Mouse (Mus musculus) embryonic facial prominence, embryonic 12.5 days (tissue): Measurements from ENCODE around the gene Kctd4. TPM values are rescaled to one million over a fixed set of nuclear protein-coding genes. Genes with fewer than 3 reads are reported as not detected.

Experiments used
- ATAC-seq: fragments of 200-750 bp; cut with Nextera tagmentation; 2 replicates; pipeline ENCODE4 v1.8.0; 2017; ENCODE audit not compliant: insufficient number of reproducible peaks, insufficient read depth, low FRiP score, low TSS enrichment
- H3K27ac ChIP-seq: fragments of 300-500 bp; sonication (generic); 2 replicates; pipeline ENCODE4 v1.5.1; 2016; ENCODE audit warnings: mild to moderate bottlenecking
- H3K27me3 ChIP-seq: fragments of 300-500 bp; sonication (generic); 2 replicates; pipeline ENCODE4 v1.6.1; 2016; ENCODE audit warnings: mild to moderate bottlenecking, moderate library complexity
- H3K36me3 ChIP-seq: fragments of 300-500 bp; sonication (generic); 2 replicates; pipeline ENCODE4 v1.6.1; 2016; ENCODE audit warnings: mild to moderate bottlenecking
- H3K4me1 ChIP-seq: fragments of 300-500 bp; sonication (generic); 2 replicates; pipeline ENCODE4 v1.6.1; 2016
- H3K4me2 ChIP-seq: fragments of 300-500 bp; sonication (generic); replicated peaks from 2 replicates; pipeline ENCODE4 v1.6.1; 2016; ENCODE audit warnings: mild to moderate bottlenecking, moderate library complexity
- H3K4me3 ChIP-seq: fragments of 300-500 bp; sonication (generic); 2 replicates; pipeline ENCODE4 v1.5.1; 2016; ENCODE audit warnings: mild to moderate bottlenecking
- H3K9ac ChIP-seq: fragments of 300-500 bp; sonication (generic); 2 replicates; pipeline ENCODE4 v1.6.1; 2016; ENCODE audit warnings: mild to moderate bottlenecking, moderate library complexity
- H3K9me3 ChIP-seq: fragments of 300-500 bp; sonication (generic); 2 replicates; pipeline ENCODE4 v1.6.1; 2016; ENCODE audit warnings: mild to moderate bottlenecking, moderate library complexity
- WGBS: fragments of 180-500 bp; shearing (Covaris S2); methylation state at CpG from one replicate; pipeline ENCODE4 v1.1.7; 2016; 5-methylcytosine and 5-hydroxymethylcytosine counted together
- polyA plus RNA-seq: library from polyadenylated mRNA; unstranded; fragments of >200 nt; fragmentation: Nextera tagmentation; extraction: Ambion mirVana; gene quantifications from 2 replicates; pipeline ENCODE4 v1.2.1, GENCODE M21; 2016

Gene Kctd4
- polyA plus RNA-seq, 1 experiment from 2014 or later = 0.95 TPM

GRCm38 (mm10) chr14:75953011-75953410 lies 1.8 kb upstream of the Kctd4 start:
- no peaks in the 10 kb centered on the region for H3K36me3 ChIP-seq
- H3K27me3 ChIP-seq = no peaks in the 10 kb centered on the region
- H3K4me1 ChIP-seq = 0 out of 2 replicates have a peak, but pooled peaks cover 6% of the 10 kb centered on the region
- H3K4me2 ChIP-seq = no peak overlapping the region
- no peak overlapping the region for H3K9ac ChIP-seq
- H3K9me3 ChIP-seq = no peaks in the 10 kb centered on the region
- no peak for ATAC-seq
- no peak overlapping the region for H3K4me3 ChIP-seq
- 29% methylated on average over 2 of the region's 2 CpGs for WGBS
- H3K27ac ChIP-seq = no peak overlapping the region

DNA sequence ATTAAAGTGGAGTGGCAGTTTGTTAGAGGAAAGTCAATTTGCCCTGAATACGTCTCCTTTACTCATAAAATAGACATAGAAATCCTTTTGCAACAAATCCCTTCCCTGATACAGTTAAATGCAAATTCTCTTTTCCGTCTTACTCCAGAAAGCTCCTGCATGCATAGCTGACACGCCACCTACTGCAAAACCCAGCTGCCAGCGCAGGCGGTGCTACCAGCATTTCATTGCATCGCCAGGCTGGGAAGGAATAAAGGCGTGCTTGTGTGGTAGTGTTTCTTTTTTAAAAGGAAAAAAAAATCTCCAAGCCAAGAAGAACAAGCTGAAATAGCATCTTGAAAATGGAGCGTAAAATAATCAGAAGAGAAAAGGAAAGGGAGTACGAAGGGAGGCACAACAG lies 7.4 kb downstream of the Kctd4 start:
- H3K36me3 ChIP-seq = no peaks in the 10 kb centered on the region
- H3K27me3 ChIP-seq = no peaks in the 10 kb centered on the region
- H3K27ac ChIP-seq = no peak overlapping the region
- no peak for ATAC-seq
- H3K4me2 ChIP-seq = no peak overlapping the region
- no peaks in the 10 kb centered on the region for H3K9me3 ChIP-seq
- WGBS = 77% methylated on average over 9 of the region's 9 CpGs
- H3K9ac ChIP-seq = no peak overlapping the region
- H3K4me1 ChIP-seq = peaks cover 4% of the 10 kb centered on the region
- no peak overlapping the region for H3K4me3 ChIP-seq

DNA sequence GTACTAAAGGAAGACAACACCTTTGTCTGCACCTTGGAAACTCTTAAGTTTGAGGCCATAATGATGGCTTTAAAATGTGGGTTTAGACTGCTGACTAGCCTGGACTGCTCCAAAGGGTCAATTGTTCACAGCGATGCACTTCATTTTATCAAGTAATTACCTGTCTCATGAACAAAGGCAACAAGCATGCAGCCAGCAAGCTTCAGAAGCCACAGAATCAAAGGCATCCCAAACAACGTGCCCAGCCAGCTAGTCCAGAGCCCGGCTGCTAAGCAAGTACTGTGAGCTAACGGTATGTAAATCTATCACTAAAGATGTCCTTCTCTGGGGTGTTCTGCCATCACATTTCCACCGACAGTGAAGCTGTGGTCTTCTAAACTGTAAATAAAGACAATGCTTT lies 8.4 kb downstream of the Kctd4 start:
- Histone ChIP-seq H3K27me3 (no peaks in the 10 kb centered on the region), H3K9me3 (no peaks in the 10 kb centered on the region), H3K4me1 (peaks cover 4% of the 10 kb centered on the region), H3K4me2 (no peak overlapping the region), H3K27ac (no peak overlapping the region), H3K4me3 (no peak overlapping the region), H3K9ac (no peak overlapping the region), H3K36me3 (no peaks in the 10 kb centered on the region)
- WGBS = 55% methylated on average over 5 of the region's 5 CpGs
- ATAC-seq = no peak

GRCm38 (mm10) chr14:75964000-75964399 lies 9.2 kb downstream of the Kctd4 start:
- H3K9me3 ChIP-seq = no peaks in the 10 kb centered on the region
- no peaks in the 10 kb centered on the region for H3K36me3 ChIP-seq
- H3K4me1 ChIP-seq = peaks cover 4% of the 10 kb centered on the region
- no peak overlapping the region for H3K4me3 ChIP-seq
- H3K27ac ChIP-seq = no peak overlapping the region
- no peak overlapping the region for H3K4me2 ChIP-seq
- H3K9ac ChIP-seq = no peak overlapping the region
- WGBS = 76% methylated on average over 5 of the region's 5 CpGs
- no peak for ATAC-seq
- H3K27me3 ChIP-seq = no peaks in the 10 kb centered on the region

DNA sequence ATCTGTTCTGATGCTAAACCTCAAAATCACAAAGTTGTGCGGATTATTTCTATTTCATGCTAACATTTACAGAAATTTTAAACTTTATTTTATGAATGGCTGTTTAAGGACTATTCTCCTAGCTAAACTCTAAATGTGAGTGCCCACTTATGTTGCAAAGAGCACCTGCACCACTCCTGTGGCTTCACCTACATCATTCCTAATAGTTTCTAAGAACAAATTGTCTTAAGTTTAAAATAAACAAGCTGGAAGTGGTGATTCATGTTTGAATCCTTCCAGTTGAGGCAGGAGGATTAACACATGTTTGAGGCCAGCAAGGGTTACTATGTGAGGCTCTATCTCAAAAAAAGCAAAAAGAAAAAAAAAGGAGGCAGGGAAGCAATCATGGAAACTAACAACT lies 9.6 kb downstream of the Kctd4 start:
- Histone ChIP-seq H3K9me3 (no peaks in the 10 kb centered on the region), H3K36me3 (no peaks in the 10 kb centered on the region), H3K4me2 (no peak overlapping the region), H3K4me3 (no peak overlapping the region), H3K9ac (no peak overlapping the region), H3K4me1 (peaks cover 4% of the 10 kb centered on the region), H3K27me3 (no peaks in the 10 kb centered on the region), H3K27ac (no peak overlapping the region)
- ATAC-seq = no peak
- 92% methylated on average over 1 of the region's 1 CpGs for WGBS

- Histone ChIP-seq H3K9ac (no peak overlapping the region), H3K4me1 (peaks cover 4% of the 10 kb centered on the region), H3K4me2 (no peak overlapping the region), H3K27ac (no peak overlapping the region), H3K27me3 (no peaks in the 10 kb centered on the region), H3K9me3 (no peaks in the 10 kb centered on the region), H3K4me3 (no peak overlapping the region), H3K36me3 (no peaks in the 10 kb centered on the region)
- WGBS = 74% methylated on average over 5 of the region's 5 CpGs
- no peak for ATAC-seq
Observed at GRCm38 (mm10) chr14:75967291-75967690, 12.5 kb downstream of the Kctd4 start.

DNA sequence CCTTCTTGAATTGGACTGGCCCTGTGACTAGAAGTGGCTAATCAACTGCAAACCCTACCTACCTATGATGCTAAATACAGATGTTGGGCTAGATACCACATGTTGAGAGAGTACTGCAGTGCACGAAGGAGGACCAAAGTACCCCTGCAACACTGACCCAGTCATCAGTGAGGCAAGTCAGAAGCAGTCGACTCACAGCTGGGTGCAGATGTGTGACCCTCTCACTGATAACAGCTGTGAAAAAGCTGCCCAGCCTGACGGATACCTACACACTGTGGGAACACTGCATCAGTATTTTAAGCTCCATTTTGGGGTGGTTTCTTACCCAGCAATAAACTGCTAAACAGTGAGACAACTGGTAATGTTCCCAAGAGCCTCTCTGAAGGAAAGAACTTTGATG lies 21.3 kb downstream of the Kctd4 start:
- no peak for ATAC-seq
- Histone ChIP-seq H3K4me2 (no peak overlapping the region), H3K27me3 (no peaks in the 10 kb centered on the region), H3K4me3 (no peak overlapping the region), H3K27ac (no peak overlapping the region), H3K36me3 (no peaks in the 10 kb centered on the region), H3K4me1 (peaks cover 4% of the 10 kb centered on the region; the same call in 1 of the 2 replicates), H3K9me3 (no peaks in the 10 kb centered on the region), H3K9ac (no peak overlapping the region)
- WGBS = 52% methylated on average over 3 of the region's 3 CpGs

- Histone ChIP-seq H3K27me3 (no peaks in the 10 kb centered on the region), H3K4me2 (no peak overlapping the region), H3K9me3 (no peaks in the 10 kb centered on the region), H3K4me1 (no peaks in the 10 kb centered on the region), H3K36me3 (no peaks in the 10 kb centered on the region), H3K4me3 (no peak overlapping the region), H3K27ac (no peak overlapping the region), H3K9ac (no peak overlapping the region)
- ATAC-seq = no peak
- WGBS = 74% methylated on average over 3 of the region's 3 CpGs
Observed at GRCm38 (mm10) chr14:75981231-75981630, 26.4 kb downstream of the Kctd4 start.

GRCm38 (mm10) chr14:75983891-75984290 lies 29.1 kb downstream of the Kctd4 start:
- no peak overlapping the region for H3K27ac ChIP-seq
- no peak overlapping the region for H3K9ac ChIP-seq
- H3K36me3 ChIP-seq = no peaks in the 10 kb centered on the region
- no peak overlapping the region for H3K4me2 ChIP-seq
- H3K4me1 ChIP-seq = no peaks in the 10 kb centered on the region
- no peak for ATAC-seq
- no peaks in the 10 kb centered on the region for H3K9me3 ChIP-seq
- no peak overlapping the region for H3K4me3 ChIP-seq
- no peaks in the 10 kb centered on the region for H3K27me3 ChIP-seq
- 85% methylated on average over 2 of the region's 2 CpGs for WGBS

- Histone ChIP-seq H3K4me2 (no peak overlapping the region), H3K9me3 (no peaks in the 10 kb centered on the region), H3K9ac (no peak overlapping the region), H3K4me1 (no peaks in the 10 kb centered on the region), H3K27ac (no peak overlapping the region), H3K4me3 (no peak overlapping the region), H3K36me3 (no peaks in the 10 kb centered on the region), H3K27me3 (no peaks in the 10 kb centered on the region)
- WGBS = 57% methylated on average over 4 of the region's 4 CpGs
- ATAC-seq = no peak
Observed at GRCm38 (mm10) chr14:75985112-75985511, 30.3 kb downstream of the Kctd4 start.

GRCm38 (mm10) chr14:75986878-75987483 lies 32.2 kb downstream of the Kctd4 start:
- Histone ChIP-seq H3K27me3 (no peaks in the 10 kb centered on the region), H3K9ac (no peak overlapping the region), H3K9me3 (no peaks in the 10 kb centered on the region), H3K4me2 (no peak overlapping the region), H3K36me3 (no peaks in the 10 kb centered on the region), H3K27ac (no peak overlapping the region), H3K4me1 (no peaks in the 10 kb centered on the region), H3K4me3 (no peak overlapping the region)
- no peak for ATAC-seq
- WGBS = 82% methylated on average over 7 of the region's 7 CpGs

DNA sequence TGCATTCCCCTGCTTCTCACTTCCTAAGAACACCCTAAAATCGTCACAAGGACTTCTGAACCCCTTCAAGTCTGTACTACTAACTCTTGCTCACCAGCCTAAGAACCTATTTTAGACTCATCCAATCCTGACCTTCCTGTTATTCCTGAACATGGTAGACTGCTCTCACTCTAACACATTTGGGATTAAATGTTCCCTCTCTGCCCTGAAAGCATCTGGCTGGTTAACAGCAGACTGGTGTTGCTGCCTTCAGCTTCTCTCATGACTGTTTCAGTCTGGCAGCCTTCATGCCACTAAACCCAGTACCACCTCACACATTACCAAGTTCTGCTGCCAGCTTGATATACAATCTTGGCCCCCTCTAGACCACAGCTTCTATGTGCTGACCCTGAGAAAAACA lies 34.4 kb downstream of the Kctd4 start:
- H3K27ac ChIP-seq = no peak overlapping the region
- H3K4me3 ChIP-seq = no peak overlapping the region
- no peaks in the 10 kb centered on the region for H3K27me3 ChIP-seq
- no peaks in the 10 kb centered on the region for H3K36me3 ChIP-seq
- H3K4me2 ChIP-seq = no peak overlapping the region
- H3K4me1 ChIP-seq = no peaks in the 10 kb centered on the region
- no peak overlapping the region for H3K9ac ChIP-seq
- no peak for ATAC-seq
- WGBS = 82% methylated on average over 1 of the region's 1 CpGs
- H3K9me3 ChIP-seq = no peaks in the 10 kb centered on the region

- H3K27ac ChIP-seq = no peak overlapping the region
- ATAC-seq = no peak
- no peaks in the 10 kb centered on the region for H3K9me3 ChIP-seq
Observed at GRCm38 (mm10) chr14:75990936-75991335, 36.1 kb downstream of the Kctd4 start.

More at GRCm38 (mm10) chr14:75990936-75991335, 36.1 kb downstream of the Kctd4 start:
- H3K4me1 ChIP-seq = no peaks in the 10 kb centered on the region
- no peak overlapping the region for H3K9ac ChIP-seq
- no peaks in the 10 kb centered on the region for H3K36me3 ChIP-seq
- no peak overlapping the region for H3K4me3 ChIP-seq
- H3K4me2 ChIP-seq = no peak overlapping the region
- WGBS = 90% methylated on average over 6 of the region's 6 CpGs
- no peaks in the 10 kb centered on the region for H3K27me3 ChIP-seq
